Mouse (Mus musculus): Measurements from ENCODE around the gene Fstl4. TPM values are rescaled to one million over a fixed set of nuclear protein-coding genes. Genes with fewer than 3 reads are reported as not detected.

Gene Fstl4
- polyA plus RNA-seq, 2 experiments = 0.01 TPM; not detected in 1

DNA sequence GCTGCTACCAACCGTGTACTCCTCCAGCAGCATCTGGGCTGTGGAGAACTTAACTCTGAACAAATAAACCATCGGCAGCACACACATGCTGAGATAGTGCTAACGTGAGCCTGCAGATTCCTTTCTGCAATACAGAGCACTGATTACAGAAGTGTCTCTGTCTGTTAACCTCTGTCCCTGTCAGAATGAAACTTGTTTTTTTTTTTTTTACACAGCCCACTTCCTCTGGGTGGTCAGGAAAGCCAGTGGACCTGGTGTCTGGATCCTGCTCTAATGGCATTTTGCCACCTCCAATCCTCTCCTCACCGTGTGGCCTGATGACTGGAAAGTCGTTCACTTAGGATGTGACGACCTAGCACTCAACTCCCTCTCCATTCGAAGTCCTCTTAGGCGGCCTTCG, 469.2 kb downstream of the Fstl4 start:
- H3K9me3 ChIP-seq (ENCODE audit: control insufficient read depth, low read length) = no peaks in the 10 kb centered on the region
- no peaks in the 10 kb centered on the region for H3K27me3 ChIP-seq (ENCODE audit: control insufficient read depth, insufficient read depth, low read length)
- no peak overlapping the region for H3K9ac ChIP-seq (replicated peaks)
- no peak overlapping the region for H3K4me3 ChIP-seq (ENCODE audit: insufficient read depth in 1 of 2, low read depth in 2 of 2, low read length in 2 of 2)
- WGBS (ENCODE audit: insufficient replicate concordance) = 53% methylated on average over 9 of the region's 9 CpGs
- DNase-seq (ENCODE audit: low read depth in 3 of 3, low spot score in 3 of 3) (no peak), ATAC-seq (ENCODE audit: insufficient read depth) (no peak)
- H3K4me1 ChIP-seq (replicated peaks; ENCODE audit: control insufficient read depth in 2 of 2, insufficient read depth in 2 of 2, low read length in 1 of 2) = no peaks in the 10 kb centered on the region
- no peak for TF ChIP-seq CTCF (IDR thresholded peaks at IDR 0.05; ENCODE audit: low read depth)
- no peak for TF ChIP-seq EP300 (IDR thresholded peaks at IDR 0.05; ENCODE audit: low read depth)
- no peak overlapping the region for H3K27ac ChIP-seq
- H3K4me2 ChIP-seq (ENCODE audit: low read depth) = no peak overlapping the region
- H3K36me3 ChIP-seq (replicated peaks; ENCODE audit: control insufficient read depth, insufficient read depth, low read depth) = no peaks in the 10 kb centered on the region

Data from liver, embryonic 14.5 days (tissue).